Mouse (Mus musculus) stomach, postnatal 0 days (tissue): Measurements from ENCODE around the gene Guca2a. TPM values are rescaled to one million over a fixed set of nuclear protein-coding genes. Genes with fewer than 3 reads are reported as not detected.
A peak's percentile ranks its signal among the peaks of the same experiment; 100 is the strongest.

Source experiments
- ATAC-seq: fragments of 200-750 bp; cut with Nextera tagmentation; 2 replicates; pipeline ENCODE4 v1.8.0; 2017; ENCODE audit not compliant: low FRiP score, low TSS enrichment
- DNase-seq: peaks from one replicate; pipeline ENCODE4 v3.0.0-alpha.2; 2016; ENCODE audit warnings: low spot score
- H3K27ac ChIP-seq: fragments of 300-500 bp; sonication (generic); replicated peaks from 2 replicates; pipeline ENCODE4 v1.5.1; 2014; ENCODE audit warnings: mild to moderate bottlenecking, control low read depth
- H3K27me3 ChIP-seq: fragments of 300-500 bp; sonication (generic); 2 replicates; pipeline ENCODE4 v1.6.1; 2014; ENCODE audit warnings: low read length; ENCODE audit not compliant: control insufficient read depth, insufficient read depth
- H3K36me3 ChIP-seq: fragments of 300-500 bp; sonication (generic); 2 replicates; pipeline ENCODE4 v1.6.1; 2014; ENCODE audit warnings: low read length, mixed read lengths; ENCODE audit not compliant: control insufficient read depth, insufficient read depth
- H3K4me1 ChIP-seq: fragments of 300-500 bp; sonication (generic); replicated peaks from 2 replicates; pipeline ENCODE4 v1.6.1; 2014; ENCODE audit warnings: antibody characterized with exemption; ENCODE audit not compliant: control insufficient read depth, insufficient read depth
- H3K4me2 ChIP-seq: fragments of 300-500 bp; sonication (generic); replicated peaks from 2 replicates; pipeline ENCODE4 v1.6.1; 2014; ENCODE audit warnings: low read depth, mild to moderate bottlenecking, control low read depth, moderate library complexity
- H3K4me3 ChIP-seq: fragments of 300-500 bp; sonication (generic); 2 replicates; pipeline ENCODE4 v1.5.1; 2014; ENCODE audit warnings: low read depth, low read length, control low read depth
- H3K9ac ChIP-seq: fragments of 300-500 bp; sonication (generic); 2 replicates; pipeline ENCODE4 v1.6.1; 2014; ENCODE audit warnings: mild to moderate bottlenecking, low read length, control low read depth, mixed read lengths
- H3K9me3 ChIP-seq: fragments of 300-500 bp; sonication (generic); 2 replicates; pipeline ENCODE4 v1.6.1; 2016; ENCODE audit warnings: low read length; ENCODE audit not compliant: control insufficient read depth
- CTCF ChIP-seq: IDR thresholded peaks from 2 replicates; pipeline ENCODE4 v1.5.1; 2016; ENCODE audit warnings: antibody characterized with exemption, low read depth, mild to moderate bottlenecking, moderate library complexity
- EP300 ChIP-seq: optimal IDR thresholded peaks from 2 replicates; pipeline ENCODE3; 2016; ENCODE audit warnings: antibody characterized with exemption
- WGBS: fragments of 180-500 bp; shearing (Covaris S2); extraction: QIAGEN DNeasy Blood & Tissue Kit; methylation state at CpG from one replicate; pipeline ENCODE4 v1.1.7; 2014; 5-methylcytosine and 5-hydroxymethylcytosine counted together
- polyA plus RNA-seq: library from polyadenylated mRNA; unstranded; fragments of >200 nt; fragmentation: Nextera tagmentation; extraction: Ambion mirVana; gene quantifications from 2 replicates; pipeline ENCODE4 v1.2.1, GENCODE M21; 2015

Gene Guca2a
- polyA plus RNA-seq, 1 experiment from 2014 or later = 1.0 TPM

- Histone ChIP-seq H3K27ac (no peak overlapping the region), H3K4me2 (no peak overlapping the region), H3K4me1 (no peaks in the 10 kb centered on the region), H3K4me3 (no peak overlapping the region), H3K27me3 (no peaks in the 10 kb centered on the region), H3K9me3 (no peaks in the 10 kb centered on the region), H3K36me3 (no peaks in the 10 kb centered on the region; the same call in 1 of the 2 replicates), H3K9ac (no peak overlapping the region)
- TF ChIP-seq CTCF (peak; percentile 8; the same call in 1 of the 2 replicates), EP300 (no peak)
- DNase-seq = no peak
- WGBS = 61% methylated on average over 6 of the region's 6 CpGs
- ATAC-seq = no peak
Observed at GRCm38 (mm10) chr4:119634908-119635660, 2.4 kb upstream of the Guca2a start.

- Histone ChIP-seq H3K9me3 (no peaks in the 10 kb centered on the region), H3K4me2 (no peak overlapping the region), H3K4me3 (no peak overlapping the region), H3K36me3 (no peaks in the 10 kb centered on the region; the same call in 1 of the 2 replicates), H3K4me1 (no peaks in the 10 kb centered on the region), H3K27me3 (no peaks in the 10 kb centered on the region), H3K9ac (no peak overlapping the region), H3K27ac (no peak overlapping the region)
- no peak for DNase-seq
- 67% methylated on average over 8 of the region's 8 CpGs for WGBS
- TF ChIP-seq CTCF (no peak), EP300 (no peak)
- ATAC-seq = no peak
Observed at GRCm38 (mm10) chr4:119635686-119636085, 1.8 kb upstream of the Guca2a start.

GRCm38 (mm10) chr4:119636731-119637130 is 773 bp upstream of the Guca2a start:
- Histone ChIP-seq H3K27ac (no peak overlapping the region), H3K27me3 (no peaks in the 10 kb centered on the region), H3K9ac (no peak overlapping the region), H3K4me3 (no peak overlapping the region), H3K4me2 (no peak overlapping the region), H3K4me1 (no peaks in the 10 kb centered on the region), H3K9me3 (no peaks in the 10 kb centered on the region), H3K36me3 (no peaks in the 10 kb centered on the region)
- no peak for TF ChIP-seq EP300
- WGBS = 67% methylated on average over 7 of the region's 7 CpGs
- no peak for ATAC-seq
- no peak for DNase-seq

- H3K27me3 ChIP-seq = no peaks in the 10 kb centered on the region
- H3K36me3 ChIP-seq = no peaks in the 10 kb centered on the region
- no peak overlapping the region for H3K9ac ChIP-seq
- no peak for ATAC-seq
- TF ChIP-seq EP300 (no peak), CTCF (no peak)
- H3K4me2 ChIP-seq = no peak overlapping the region
- no peak for DNase-seq
- no peaks in the 10 kb centered on the region for H3K4me1 ChIP-seq
- no peaks in the 10 kb centered on the region for H3K9me3 ChIP-seq
- no peak overlapping the region; the same call in 1 of the 2 replicates for H3K27ac ChIP-seq
- H3K4me3 ChIP-seq = no peak overlapping the region
- 74% methylated on average over 6 of the region's 6 CpGs for WGBS
Observed at GRCm38 (mm10) chr4:119637946-119638345, 442 bp downstream of the Guca2a start.

- Histone ChIP-seq H3K4me2 (no peak overlapping the region), H3K27me3 (no peaks in the 10 kb centered on the region), H3K36me3 (no peaks in the 10 kb centered on the region), H3K4me3 (no peak overlapping the region), H3K27ac (no peak overlapping the region), H3K9ac (no peak overlapping the region), H3K9me3 (no peaks in the 10 kb centered on the region), H3K4me1 (no peaks in the 10 kb centered on the region)
- WGBS = 54% methylated on average over 11 of the region's 11 CpGs
- ATAC-seq (no peak), DNase-seq (no peak)
- TF ChIP-seq EP300 (no peak), CTCF (no peak)
Observed at GRCm38 (mm10) chr4:119638656-119639055, 1.2 kb downstream of the Guca2a start.

GRCm38 (mm10) chr4:119642666-119643065 is 5.2 kb downstream of the Guca2a start:
- no peaks in the 10 kb centered on the region for H3K27me3 ChIP-seq
- ATAC-seq (no peak), DNase-seq (no peak)

More at GRCm38 (mm10) chr4:119642666-119643065, 5.2 kb downstream of the Guca2a start:
- WGBS = 81% methylated on average over 4 of the region's 4 CpGs
- no peak overlapping the region for H3K4me3 ChIP-seq
- no peaks in the 10 kb centered on the region for H3K4me1 ChIP-seq
- no peaks in the 10 kb centered on the region for H3K9me3 ChIP-seq
- no peak overlapping the region for H3K27ac ChIP-seq
- peak; percentile 41 for TF ChIP-seq CTCF
- TF ChIP-seq EP300 = no peak
- H3K36me3 ChIP-seq = no peaks in the 10 kb centered on the region
- H3K9ac ChIP-seq = no peak overlapping the region
- H3K4me2 ChIP-seq = no peak overlapping the region
